Mouse (Mus musculus): ENCODE measurements around the gene Nrgn. TPM values are rescaled to one million over a fixed set of nuclear protein-coding genes. Genes with fewer than 3 reads are reported as not detected.

The Nrgn gene
- 10 to 100 TPM in 2 of 4 experiments, 1 to 10 TPM in 2; 4.8 to 11.7 (median 8.5) TPM for total RNA-seq (2022)

DNA sequence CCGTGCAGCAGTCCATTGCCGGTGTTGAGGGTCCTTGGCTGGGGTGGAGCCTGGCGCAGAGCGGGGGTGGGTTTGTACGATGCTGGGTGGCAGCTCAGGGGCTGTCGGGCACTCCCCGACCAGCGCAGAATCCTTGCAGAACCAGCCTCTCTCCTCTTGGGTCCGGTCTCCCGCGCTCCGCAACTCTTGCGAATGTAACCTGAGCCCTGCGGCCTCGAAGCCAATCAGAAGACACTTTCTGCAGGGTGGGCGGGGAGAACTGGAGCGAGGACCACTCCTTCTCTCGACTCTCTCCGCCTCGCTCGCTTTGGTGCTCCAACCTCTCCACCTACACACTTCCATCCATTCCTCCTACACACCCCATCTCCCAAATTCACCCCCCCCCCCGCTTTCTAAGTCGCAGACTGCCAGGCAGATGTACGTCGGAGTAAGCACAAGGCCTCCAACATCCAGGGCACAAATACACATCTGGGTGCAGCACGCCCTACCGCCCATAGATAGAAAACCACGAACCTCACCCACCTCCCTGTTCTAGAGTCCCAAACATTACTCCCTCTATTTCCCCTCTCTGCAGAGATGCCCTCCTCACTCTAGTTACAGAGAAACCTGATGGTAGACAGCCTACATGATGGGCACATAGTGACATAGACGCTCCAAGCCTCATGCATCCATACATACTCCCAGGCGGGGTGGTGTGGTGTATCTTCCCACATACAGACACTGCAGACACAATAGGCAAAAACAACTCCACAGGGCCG is at the start of gene Nrgn:
Nrgn (minus strand) TSS at position 369 of the 758 bp plus-strand sequence.
- DNase-seq (ENCODE audit: low spot score) = peak; percentile 69

DNA sequence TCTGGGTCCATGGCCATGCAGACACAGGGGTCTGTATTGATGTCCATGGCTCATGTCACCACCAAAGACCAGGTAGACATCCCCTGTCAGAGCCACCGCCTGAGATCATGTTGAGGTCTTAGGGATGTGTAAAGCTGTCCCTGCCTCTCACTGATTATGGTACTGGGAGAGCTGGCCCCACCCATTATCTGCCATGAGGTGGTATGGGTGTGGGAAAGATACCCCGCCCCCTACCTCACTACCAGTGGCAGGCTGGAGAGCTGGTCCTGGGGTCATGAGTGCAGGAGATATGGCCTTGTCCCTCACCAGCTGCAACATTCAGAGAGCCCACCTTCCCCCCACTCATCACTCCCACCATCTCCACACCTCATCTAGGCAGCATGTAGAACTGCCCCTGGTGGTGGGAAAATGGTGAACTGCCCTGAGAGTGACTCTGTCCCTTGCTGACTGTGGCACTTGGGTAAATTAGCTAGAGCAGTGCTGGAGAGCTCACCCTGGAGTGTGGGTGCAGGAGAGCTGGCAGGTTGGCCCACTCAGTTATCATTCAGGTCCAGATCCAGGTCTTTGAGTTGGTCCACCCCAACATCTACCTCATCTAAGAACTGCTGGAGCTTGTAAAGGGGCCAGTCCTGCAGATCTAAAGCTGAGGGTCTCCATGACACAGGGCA is 48.0 kb upstream of the Nrgn start:
- DNase-seq (ENCODE audit: low spot score) = no peak

DNA sequence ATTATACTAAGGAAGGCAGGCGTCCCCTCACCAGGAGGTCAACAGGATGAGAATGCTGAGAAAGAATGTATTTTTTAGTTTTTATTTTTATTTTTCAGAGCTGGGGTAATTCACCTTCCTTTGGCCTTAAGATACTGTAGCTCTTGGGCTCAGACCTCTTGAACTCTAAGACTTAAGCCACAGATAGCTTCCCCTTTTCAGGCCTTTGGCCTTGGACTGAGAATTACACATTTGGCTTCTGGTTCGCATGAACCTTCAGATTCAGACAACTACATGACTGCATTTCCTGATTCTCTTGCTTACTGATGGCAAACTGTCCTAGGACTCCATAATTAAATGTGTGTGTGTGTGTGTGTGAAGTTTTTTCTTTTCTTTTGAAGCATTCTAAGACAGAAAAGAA is 45.9 kb upstream of the Nrgn start:
- no peak for DNase-seq (ENCODE audit: low spot score)

DNA sequence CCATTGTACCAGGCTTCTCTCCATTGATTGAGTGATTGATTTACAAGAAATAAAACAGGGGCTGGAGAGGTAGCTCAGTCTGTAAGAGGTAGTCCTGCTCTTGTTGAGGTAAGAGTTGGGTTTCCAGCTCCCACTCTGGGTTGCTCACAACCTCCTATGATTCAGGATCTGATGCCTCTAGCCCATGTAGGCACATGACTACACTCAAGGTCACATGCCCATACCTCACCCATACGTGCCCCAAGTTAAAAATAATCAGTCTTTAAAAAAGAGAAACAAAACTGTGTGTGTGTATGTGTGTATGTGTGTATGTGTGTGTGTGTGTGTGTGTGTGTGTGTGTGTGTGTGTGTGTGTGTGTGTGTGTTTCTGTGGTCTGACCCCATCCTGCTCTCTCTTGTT is 42.9 kb upstream of the Nrgn start:
- DNase-seq (ENCODE audit: low spot score) = no peak

DNA sequence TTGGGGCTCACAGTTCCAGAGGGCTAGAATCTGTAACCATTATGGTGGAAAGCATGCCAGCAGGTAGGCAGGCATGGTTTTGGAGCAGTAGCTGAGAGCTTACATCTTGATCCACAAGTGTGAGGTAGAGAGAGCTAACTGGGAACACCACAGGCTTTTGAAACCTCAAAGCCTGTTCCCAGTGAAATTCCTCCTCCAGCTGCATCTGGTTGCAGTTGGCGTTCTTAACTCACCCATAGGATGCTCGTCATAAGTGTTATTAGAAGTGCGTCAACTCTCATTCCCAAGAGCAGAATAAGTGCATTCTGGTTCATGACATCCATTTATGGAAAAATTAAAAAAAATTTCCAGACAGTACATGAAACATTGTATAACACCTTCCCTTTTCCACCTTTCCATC is 41.0 kb upstream of the Nrgn start:
- no peak for DNase-seq (ENCODE audit: low spot score)

DNA sequence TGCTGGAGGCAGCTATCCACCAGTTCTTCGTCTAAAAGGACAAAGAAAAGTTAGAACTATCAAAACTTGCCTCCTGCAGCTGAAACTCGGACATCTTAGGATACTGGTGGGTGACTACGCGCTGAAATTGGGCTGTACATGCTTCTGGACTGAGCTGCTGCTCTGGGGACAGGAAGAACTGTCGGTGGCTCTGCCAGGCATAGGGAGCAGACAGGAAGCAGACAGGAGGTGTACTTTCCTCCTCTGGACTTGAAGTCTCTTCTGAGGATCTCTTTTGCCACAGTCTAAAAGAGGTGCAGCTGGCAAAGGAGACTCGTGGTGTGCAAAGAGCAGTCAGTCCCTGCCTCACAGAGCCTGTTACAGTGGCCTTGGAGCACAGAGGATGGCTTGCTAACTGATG is 39.9 kb upstream of the Nrgn start:
- DNase-seq (ENCODE audit: low spot score) = no peak

DNA sequence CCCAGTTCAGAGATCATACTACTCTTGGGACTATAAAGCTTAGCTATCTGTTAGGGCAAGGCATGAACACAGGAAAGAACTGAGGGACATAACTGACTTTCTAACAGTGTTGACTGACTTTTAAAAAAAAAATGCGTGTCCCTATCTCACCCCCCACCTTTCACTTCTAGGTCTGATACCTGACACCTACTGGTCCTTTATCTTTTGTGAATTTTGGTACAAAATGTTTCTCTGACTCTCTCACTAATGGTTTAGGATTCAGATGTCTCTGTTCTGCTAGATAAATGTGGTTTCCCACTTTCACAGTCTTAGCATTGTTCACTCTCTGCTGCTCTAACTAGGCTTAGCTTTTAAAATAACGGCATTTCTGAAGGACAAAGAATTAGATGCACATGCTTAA is 39.3 kb upstream of the Nrgn start:
- no peak for DNase-seq (ENCODE audit: low spot score)

DNA sequence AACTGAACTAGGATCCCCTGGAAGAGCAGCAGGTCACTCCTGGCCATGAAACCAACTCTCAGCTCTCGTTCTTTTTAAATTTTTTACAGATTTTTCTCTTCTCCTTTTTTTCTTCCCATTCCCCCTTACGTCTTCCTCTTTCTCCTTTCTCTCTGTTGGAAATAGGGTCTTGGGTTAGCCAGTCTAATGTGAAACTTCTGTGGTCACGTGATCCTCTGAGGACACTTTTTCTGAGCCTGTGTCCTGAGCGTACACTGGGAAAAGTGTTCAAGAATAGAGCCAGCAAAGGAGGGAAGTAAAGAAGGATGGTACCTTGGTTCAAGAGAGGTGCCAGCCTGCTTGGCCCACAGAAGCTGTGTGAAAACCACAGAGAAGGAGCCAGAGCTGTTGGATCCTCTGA is 37.7 kb upstream of the Nrgn start:
- no peak for DNase-seq (ENCODE audit: low spot score)

DNA sequence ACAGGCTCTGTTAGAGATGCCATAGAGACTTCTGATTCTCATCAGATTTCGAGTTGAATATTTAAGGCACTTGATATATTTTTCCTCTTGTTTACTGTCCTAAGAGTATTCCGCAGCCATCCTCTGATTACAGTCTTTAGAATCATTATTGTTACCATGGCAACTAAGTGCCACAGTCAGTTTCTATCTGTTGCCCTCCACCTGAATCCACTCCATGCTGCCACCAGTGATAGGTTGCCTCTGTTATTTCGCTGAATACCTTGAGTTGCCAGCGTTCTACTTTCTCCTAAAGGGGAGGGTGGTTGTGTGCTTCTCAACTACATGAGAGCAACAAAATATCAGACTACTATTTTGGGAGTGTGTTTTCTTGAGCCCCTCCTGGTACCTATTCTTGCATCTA is 34.0 kb upstream of the Nrgn start:
- no peak for DNase-seq (ENCODE audit: low spot score)

DNA sequence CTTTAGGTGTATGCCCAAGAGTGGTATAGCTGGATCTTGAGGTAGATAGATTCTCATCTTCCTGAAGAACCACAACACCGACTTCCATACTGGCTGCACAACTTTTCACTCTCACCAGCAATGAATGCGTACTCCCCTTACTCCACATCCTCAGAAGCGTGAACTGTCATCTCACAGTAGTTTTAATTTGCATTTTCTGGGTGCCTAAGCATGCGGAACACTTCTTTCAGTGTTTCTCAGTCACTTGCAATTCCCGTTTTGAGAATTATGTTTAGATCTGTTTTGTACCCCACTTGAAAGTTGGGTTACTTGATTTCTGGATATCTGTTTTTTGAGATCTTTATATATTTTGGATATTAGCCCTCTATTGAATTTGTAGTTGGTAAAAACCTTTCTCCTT is 30.9 kb upstream of the Nrgn start:
- DNase-seq (ENCODE audit: low spot score) = no peak

DNA sequence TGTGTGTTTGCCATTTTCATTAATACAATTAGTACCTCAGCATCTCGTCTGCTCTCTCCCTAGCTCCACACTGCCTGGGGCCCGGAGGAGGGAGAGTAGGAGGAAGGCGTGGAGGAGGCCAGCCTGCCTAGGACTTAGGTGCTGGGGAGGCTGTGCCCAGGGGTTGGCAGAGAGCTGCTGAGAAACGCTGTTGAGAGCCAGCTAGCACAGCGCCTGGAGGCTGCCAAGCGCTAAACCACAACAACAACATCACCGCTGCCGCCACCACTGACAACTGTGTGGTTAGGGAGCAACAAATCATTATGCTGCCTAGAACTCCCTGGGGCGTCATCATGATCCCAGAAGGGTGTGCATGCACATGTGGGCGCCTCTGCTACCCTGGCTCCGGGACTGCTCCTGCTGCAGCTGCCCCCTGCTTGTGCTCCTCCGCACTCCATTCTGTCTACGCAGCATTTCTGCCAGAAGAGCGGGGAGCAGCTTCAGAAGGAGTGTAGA is 23.8 kb upstream of the Nrgn start:
- DNase-seq (ENCODE audit: low spot score) = no peak

DNA sequence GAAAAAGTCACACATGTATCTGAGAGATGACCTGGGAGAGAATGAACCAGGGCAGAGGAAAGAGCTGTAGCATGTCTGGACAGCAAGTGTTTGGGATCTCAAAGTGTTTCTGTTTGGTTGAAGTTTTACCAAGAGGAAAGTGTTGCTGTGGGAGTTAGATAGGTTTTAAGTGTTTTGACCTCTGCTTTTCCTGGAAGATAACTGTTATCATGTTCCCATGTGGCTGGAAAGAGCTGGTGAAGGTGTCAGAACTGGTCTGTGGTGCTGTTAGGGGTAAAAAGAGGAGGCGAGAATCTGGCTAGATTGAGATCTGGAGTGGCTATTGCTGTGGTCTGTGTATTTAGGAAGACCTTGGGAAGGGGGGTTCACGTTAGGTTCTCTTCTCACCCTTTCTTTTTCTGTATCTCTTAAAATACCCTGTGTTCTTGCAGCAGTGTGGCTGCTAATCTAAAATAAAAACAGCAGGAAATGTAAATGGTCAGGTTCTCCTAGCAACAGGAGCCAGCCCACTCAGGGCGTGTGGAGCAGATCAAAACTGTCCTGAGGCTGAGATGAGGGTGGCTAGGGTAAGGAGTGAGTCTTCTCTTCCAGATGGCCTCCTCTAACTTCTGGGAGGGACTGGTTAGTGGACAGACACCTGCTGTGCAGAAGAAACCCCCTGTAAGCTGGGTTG is 19.6 kb upstream of the Nrgn start:
- DNase-seq (ENCODE audit: low spot score) = no peak

DNA sequence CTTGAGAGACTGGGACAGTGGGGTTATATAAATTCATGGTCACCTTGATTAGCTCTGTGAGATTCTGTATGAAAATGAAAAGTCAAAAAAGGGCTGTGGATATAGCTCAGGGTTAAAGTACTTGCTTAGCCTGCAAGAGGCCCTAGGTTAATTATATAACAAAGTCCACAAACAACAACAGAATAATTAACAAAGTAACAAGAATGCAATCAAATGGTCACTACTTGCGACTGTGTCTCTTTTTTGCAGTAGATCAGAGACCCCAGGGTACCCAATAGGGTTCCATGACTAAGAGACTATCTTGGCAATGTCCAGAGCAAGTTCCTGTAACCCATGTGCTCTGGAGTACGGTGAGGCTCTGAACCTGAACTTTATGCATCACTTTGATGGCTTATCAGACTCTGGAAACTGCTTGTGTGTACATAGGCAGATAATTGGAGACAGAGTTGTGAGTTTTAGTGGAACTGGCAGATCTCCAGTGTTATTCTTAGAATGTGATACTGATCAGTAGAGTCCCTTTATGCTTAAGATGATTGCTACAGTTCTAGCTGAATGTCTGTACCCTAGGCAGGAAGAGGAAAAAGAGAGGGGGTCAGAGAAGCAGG is 16.6 kb upstream of the Nrgn start:
- DNase-seq (ENCODE audit: low spot score) = no peak

DNA sequence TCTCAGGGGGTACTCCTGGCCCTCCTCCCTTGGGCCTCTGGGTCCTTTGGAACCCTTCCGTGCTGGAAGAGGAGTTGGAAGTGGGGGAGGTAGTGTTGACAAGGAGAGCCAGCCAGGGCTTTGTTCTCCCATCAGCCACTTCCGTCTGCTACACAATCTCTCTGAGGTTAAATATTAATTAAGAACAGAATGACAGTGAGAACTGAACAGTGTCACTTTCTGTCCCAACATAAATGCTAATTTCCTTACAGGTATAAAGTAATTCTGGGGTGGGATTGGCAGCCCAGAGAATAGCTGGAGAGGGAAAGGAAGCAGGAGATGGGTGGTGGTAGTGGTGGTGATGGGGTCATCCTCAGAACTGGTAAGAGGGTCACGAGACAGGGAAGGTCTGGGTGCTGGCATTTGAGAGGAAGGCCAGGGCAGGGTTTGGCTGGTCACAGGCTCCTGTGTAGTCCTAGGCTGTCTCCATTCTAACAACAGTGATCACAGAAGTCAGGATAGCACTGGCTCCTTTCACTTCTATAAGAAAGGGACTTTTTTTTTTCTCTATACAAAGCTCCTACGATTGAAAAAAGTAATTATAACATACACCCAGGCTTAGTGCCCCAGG is 16.0 kb upstream of the Nrgn start:
- DNase-seq (ENCODE audit: low spot score) = no peak

DNA sequence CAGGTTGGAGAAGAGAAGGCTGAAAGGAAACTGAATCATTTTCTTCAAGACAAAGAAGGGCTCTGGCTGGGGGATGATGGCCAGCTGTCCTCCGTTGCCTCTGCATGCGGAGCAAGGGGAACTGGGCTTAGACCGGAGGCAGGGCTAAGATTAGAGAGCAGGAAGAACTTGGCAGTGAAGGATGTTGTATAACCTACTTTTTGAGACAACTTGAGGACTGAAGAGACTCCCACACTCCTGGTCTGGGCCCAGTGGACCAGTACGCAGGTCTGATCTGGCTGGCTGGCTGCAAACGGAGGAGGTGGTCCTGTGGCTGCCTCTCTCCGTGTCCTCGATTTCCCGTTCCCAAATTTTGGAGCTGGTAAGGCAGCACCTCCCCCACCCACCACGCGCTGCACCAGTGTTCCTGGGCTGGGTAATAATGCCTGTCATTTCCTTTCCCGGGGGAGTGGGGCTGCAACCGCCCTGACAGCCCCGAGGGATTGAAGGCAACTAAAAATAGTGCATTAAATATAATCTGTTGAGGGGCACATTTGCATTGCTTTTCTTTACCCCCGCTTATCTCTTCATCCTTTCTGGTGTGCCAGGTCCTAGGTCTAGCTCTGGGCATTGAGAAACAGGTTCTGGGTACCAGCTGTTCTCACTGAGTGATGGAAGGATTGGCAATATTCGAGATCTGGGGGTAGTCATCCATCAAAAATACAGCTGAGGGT is 15.3 kb upstream of the Nrgn start:
- DNase-seq (ENCODE audit: low spot score) = no peak

DNA sequence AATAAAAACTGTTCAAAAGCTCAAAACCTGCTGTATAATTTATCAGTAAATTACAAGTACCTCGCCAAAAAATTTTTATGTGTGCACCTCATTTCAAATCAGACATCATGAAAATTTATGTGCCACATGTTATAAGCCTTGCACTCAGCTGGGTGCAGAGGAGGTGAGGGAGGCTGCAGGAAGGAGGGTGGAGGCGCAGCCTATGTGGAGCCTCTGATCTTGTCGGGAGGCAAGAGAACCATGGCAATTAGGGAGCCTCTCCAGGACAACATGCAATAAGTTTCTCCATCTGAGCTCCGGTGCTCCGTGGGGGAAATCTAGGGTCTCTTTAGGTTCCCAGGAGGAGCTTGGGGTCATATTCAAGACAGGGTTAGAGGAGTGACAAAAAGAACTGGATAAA is 14.8 kb upstream of the Nrgn start:
- no peak for DNase-seq (ENCODE audit: low spot score)

DNA sequence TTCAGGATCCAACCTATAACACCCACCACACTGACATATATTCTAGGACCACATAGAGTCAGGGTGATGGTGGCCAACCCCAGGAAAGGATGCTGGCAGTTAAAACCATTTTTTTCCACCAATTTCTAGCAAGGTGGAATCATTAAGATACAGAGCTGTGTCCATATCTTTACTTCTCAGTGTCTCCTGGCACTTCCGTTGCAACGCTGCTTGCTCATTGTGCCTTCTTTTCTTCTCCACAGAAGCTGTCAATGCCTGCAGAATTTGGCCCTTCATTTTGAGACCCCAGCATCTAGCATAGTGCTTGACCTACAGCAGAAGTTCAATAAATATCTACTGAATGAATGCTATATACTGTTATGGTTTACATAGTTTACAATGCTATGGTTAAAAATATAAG is 14.3 kb upstream of the Nrgn start:
- DNase-seq (ENCODE audit: low spot score) = no peak

DNA sequence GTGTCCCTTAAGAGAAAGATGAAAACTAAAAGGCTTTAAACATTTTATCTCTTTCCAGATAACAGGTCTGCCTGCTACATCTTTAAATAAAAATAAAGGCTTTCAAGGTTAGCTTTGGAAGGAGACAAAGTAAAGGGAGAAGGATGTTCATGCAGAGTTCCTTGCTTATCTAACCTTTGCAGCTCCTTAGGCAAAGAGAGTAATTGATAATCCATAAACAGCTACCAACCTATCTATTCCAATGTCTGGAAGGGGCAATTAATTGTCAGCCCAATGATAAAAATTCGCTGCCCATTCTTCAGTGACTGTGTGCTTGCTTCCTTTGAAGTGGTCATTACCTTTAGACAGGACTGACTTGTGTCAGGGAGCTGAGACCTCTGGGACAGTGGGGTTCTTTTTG is 11.1 kb upstream of the Nrgn start:
- no peak for DNase-seq (ENCODE audit: low spot score)

DNA sequence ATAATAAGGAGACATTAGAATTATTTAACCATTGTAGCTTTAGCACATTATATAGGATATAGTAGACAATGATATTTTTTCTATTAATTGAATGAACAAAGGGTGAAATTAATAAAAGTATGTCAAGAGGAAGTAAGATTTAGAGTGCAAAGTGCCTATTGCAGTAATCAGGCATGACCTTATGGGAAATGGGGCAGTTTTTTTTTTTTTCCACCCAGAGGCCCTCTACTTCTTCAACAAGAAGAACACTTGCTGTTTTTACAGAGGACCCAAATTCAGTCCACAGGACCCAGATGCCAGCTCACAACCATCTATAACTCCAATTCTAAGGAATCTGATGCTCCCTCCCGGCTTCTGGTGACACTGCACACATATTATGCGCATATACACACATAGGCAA is 7.9 kb upstream of the Nrgn start:
- no peak for DNase-seq (ENCODE audit: low spot score)

DNA sequence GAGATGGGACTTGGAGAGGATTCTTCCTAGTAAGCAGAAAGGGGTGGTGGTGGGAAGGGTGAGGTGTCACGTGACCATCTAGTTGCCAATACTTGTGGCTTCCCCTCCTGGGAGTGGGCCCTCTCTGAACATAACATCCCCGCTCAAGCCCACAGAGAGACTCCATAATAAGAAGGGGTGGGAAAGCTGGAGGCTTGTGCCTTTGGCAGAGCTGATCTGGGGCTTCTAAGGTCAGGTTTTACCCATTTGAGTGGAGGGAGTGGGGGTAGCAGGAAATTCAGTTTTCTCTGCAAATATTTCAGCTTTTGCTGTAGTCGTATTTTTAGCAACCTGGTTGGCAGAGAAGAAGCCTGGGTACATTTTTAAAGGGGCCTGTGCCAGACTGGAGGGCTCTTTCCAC is 3.7 kb upstream of the Nrgn start:
- no peak for DNase-seq (ENCODE audit: low spot score)

All from heart, adult 8-10 months (tissue).